Mouse (Mus musculus): ENCODE measurements around the gene Gm5129. TPM values are rescaled to one million over a fixed set of nuclear protein-coding genes. Genes with fewer than 3 reads are reported as not detected.
"Not testable (repeated sequence)": the region's sequence is repeated elsewhere in the genome, so short reads cannot be mapped to it uniquely, and the experiment has no call there.

Gm5129 gene
- polyA plus RNA-seq, 1 experiment from 2014 or later = not detected

- no peak for DNase-seq (ENCODE audit: low spot score)
- no peaks in the 10 kb centered on the region for H3K4me1 ChIP-seq
- H3K27me3 ChIP-seq (replicated peaks; ENCODE audit: low read depth, poor library complexity, severe bottlenecking) = no peaks in the 10 kb centered on the region
- H3K4me3 ChIP-seq = no peak overlapping the region
- H3K27ac ChIP-seq (replicated peaks) = no peak overlapping the region
- H3K9me3 ChIP-seq = no peaks in the 10 kb centered on the region
- peaks cover 58% of the 10 kb centered on the region for H3K36me3 ChIP-seq (replicated peaks)
- WGBS = 87% methylated on average over 2 of the region's 2 CpGs
These were observed 11.9 kb upstream of the Gm5129 start for GRCm38 (mm10) chr5:29747661-29748060.

GRCm38 (mm10) chr5:29741093-29741492, 5.4 kb upstream of the Gm5129 start:
- no peak for DNase-seq (ENCODE audit: low spot score)
- Histone ChIP-seq H3K4me1 (peaks cover 18% of the 10 kb centered on the region), H3K9me3 (no peaks in the 10 kb centered on the region), H3K4me3 (no peak overlapping the region), H3K27ac (replicated peaks) (no peak overlapping the region), H3K27me3 (replicated peaks; ENCODE audit: low read depth, poor library complexity, severe bottlenecking) (no peaks in the 10 kb centered on the region), H3K36me3 (replicated peaks) (peaks cover 29% of the 10 kb centered on the region)
- 65% methylated on average over 4 of the region's 4 CpGs for WGBS

GRCm38 (mm10) chr5:29740651-29741050, 4.9 kb upstream of the Gm5129 start:
- H3K4me3 ChIP-seq = no peak overlapping the region
- no peaks in the 10 kb centered on the region for H3K9me3 ChIP-seq
- DNase-seq (ENCODE audit: low spot score) = no peak
- no peak overlapping the region for H3K27ac ChIP-seq (replicated peaks)
- peaks cover 29% of the 10 kb centered on the region for H3K36me3 ChIP-seq (replicated peaks)
- no peaks in the 10 kb centered on the region for H3K27me3 ChIP-seq (replicated peaks; ENCODE audit: low read depth, poor library complexity, severe bottlenecking)
- peaks cover 18% of the 10 kb centered on the region for H3K4me1 ChIP-seq
- WGBS = 86% methylated on average over 1 of the region's 1 CpGs

GRCm38 (mm10) chr5:29738076-29738475, 2.3 kb upstream of the Gm5129 start:
- Histone ChIP-seq H3K36me3 (replicated peaks) (peaks cover 22% of the 10 kb centered on the region), H3K4me3 (no peak overlapping the region), H3K4me1 (peaks cover 24% of the 10 kb centered on the region), H3K27ac (replicated peaks) (no peak overlapping the region), H3K27me3 (replicated peaks; ENCODE audit: low read depth, poor library complexity, severe bottlenecking) (no peaks in the 10 kb centered on the region), H3K9me3 (no peaks in the 10 kb centered on the region)
- DNase-seq (ENCODE audit: low spot score) = no peak
- WGBS = 91% methylated on average over 4 of the region's 4 CpGs

- DNase-seq (ENCODE audit: low spot score) = no peak
- Histone ChIP-seq H3K4me1 (peaks cover 24% of the 10 kb centered on the region), H3K9me3 (no peaks in the 10 kb centered on the region), H3K27me3 (replicated peaks; ENCODE audit: low read depth, poor library complexity, severe bottlenecking) (no peaks in the 10 kb centered on the region), H3K36me3 (replicated peaks) (peaks cover 16% of the 10 kb centered on the region), H3K27ac (replicated peaks) (no peak overlapping the region), H3K4me3 (peak overlapping the region; percentile 99)
- 90% methylated on average over 5 of the region's 5 CpGs for WGBS
These were observed 1.7 kb upstream of the Gm5129 start for GRCm38 (mm10) chr5:29737471-29737870.

- H3K4me3 ChIP-seq = peak overlapping the region; percentile 99
- no peak for DNase-seq (ENCODE audit: low spot score)
- H3K27me3 ChIP-seq (replicated peaks; ENCODE audit: low read depth, poor library complexity, severe bottlenecking) = no peaks in the 10 kb centered on the region
- H3K36me3 ChIP-seq (replicated peaks) = peaks cover 11% of the 10 kb centered on the region
- no peaks in the 10 kb centered on the region for H3K9me3 ChIP-seq
- peak overlapping the region; percentile 95; the same call in 1 of the 2 replicates for H3K27ac ChIP-seq (replicated peaks)
- H3K4me1 ChIP-seq = peaks cover 24% of the 10 kb centered on the region
- 71% methylated on average over 9 of the region's 9 CpGs for WGBS
These were observed 1.2 kb upstream of the Gm5129 start for GRCm38 (mm10) chr5:29736942-29737341.

GRCm38 (mm10) chr5:29736073-29736900, 551 bp upstream of the Gm5129 start:
- DNase-seq (ENCODE audit: low spot score) = no peak
- Histone ChIP-seq H3K9me3 (no peaks in the 10 kb centered on the region), H3K27me3 (replicated peaks; ENCODE audit: low read depth, poor library complexity, severe bottlenecking) (no peaks in the 10 kb centered on the region), H3K4me1 (peaks cover 24% of the 10 kb centered on the region), H3K36me3 (replicated peaks) (peaks cover 5% of the 10 kb centered on the region; the same call in 1 of the 2 replicates), H3K27ac (replicated peaks) (peak overlapping the region; percentile 95), H3K4me3 (peak overlapping the region; percentile 99)
- 1% methylated on average over 48 of the region's 48 CpGs for WGBS

GRCm38 (mm10) chr5:29734831-29735510, 765 bp downstream of the Gm5129 start:
- H3K4me3 ChIP-seq = peak overlapping the region; percentile 99
- DNase-seq (ENCODE audit: low spot score) = no peak
- H3K9me3 ChIP-seq = no peaks in the 10 kb centered on the region
- 62% methylated on average over 6 of the region's 6 CpGs for WGBS
- peaks cover 5% of the 10 kb centered on the region; the same call in 1 of the 2 replicates for H3K36me3 ChIP-seq (replicated peaks)
- peaks cover 24% of the 10 kb centered on the region for H3K4me1 ChIP-seq
- H3K27me3 ChIP-seq (replicated peaks; ENCODE audit: low read depth, poor library complexity, severe bottlenecking) = no peaks in the 10 kb centered on the region
- peak overlapping the region; percentile 95 for H3K27ac ChIP-seq (replicated peaks)

- H3K4me3 ChIP-seq; H3K4me1 ChIP-seq; H3K9me3 ChIP-seq; H3K36me3 ChIP-seq (replicated peaks); H3K27ac ChIP-seq (replicated peaks); H3K27me3 ChIP-seq (replicated peaks; ENCODE audit: low read depth, poor library complexity, severe bottlenecking); DNase-seq (ENCODE audit: low spot score): not testable (repeated sequence)
- 84% methylated on average over 5 of the region's 5 CpGs for WGBS
These were observed 9.7 kb downstream of the Gm5129 start for GRCm38 (mm10) chr5:29726070-29726469.

GRCm38 (mm10) chr5:29725369-29725768, 10.4 kb downstream of the Gm5129 start:
- Histone ChIP-seq H3K36me3 (replicated peaks) (no peaks in the 10 kb centered on the region), H3K9me3 (no peaks in the 10 kb centered on the region), H3K4me1 (no peaks in the 10 kb centered on the region), H3K27ac (replicated peaks) (no peak overlapping the region), H3K4me3 (no peak overlapping the region), H3K27me3 (replicated peaks; ENCODE audit: low read depth, poor library complexity, severe bottlenecking) (no peaks in the 10 kb centered on the region)
- WGBS = 85% methylated on average over 2 of the region's 2 CpGs
- DNase-seq (ENCODE audit: low spot score) = no peak

- H3K4me3 ChIP-seq = no peak overlapping the region
- no peak for DNase-seq (ENCODE audit: low spot score)
- H3K9me3 ChIP-seq = no peaks in the 10 kb centered on the region
- H3K27me3 ChIP-seq (replicated peaks; ENCODE audit: low read depth, poor library complexity, severe bottlenecking) = no peaks in the 10 kb centered on the region
- H3K27ac ChIP-seq (replicated peaks) = no peak overlapping the region
- no peaks in the 10 kb centered on the region for H3K4me1 ChIP-seq
- WGBS = 14% methylated on average over 1 of the region's 1 CpGs
- H3K36me3 ChIP-seq (replicated peaks) = no peaks in the 10 kb centered on the region
These were observed 14.6 kb downstream of the Gm5129 start for GRCm38 (mm10) chr5:29721159-29721558.

GRCm38 (mm10) chr5:29712906-29713305, 22.8 kb downstream of the Gm5129 start:
- no peaks in the 10 kb centered on the region for H3K27me3 ChIP-seq (replicated peaks; ENCODE audit: low read depth, poor library complexity, severe bottlenecking)
- H3K4me3 ChIP-seq = no peak overlapping the region
- H3K4me1 ChIP-seq = peaks cover 5% of the 10 kb centered on the region; the same call in 1 of the 2 replicates
- no peak overlapping the region for H3K27ac ChIP-seq (replicated peaks)
- DNase-seq (ENCODE audit: low spot score) = no peak
- H3K36me3 ChIP-seq (replicated peaks) = no peaks in the 10 kb centered on the region
- no peaks in the 10 kb centered on the region for H3K9me3 ChIP-seq
- 52% methylated on average over 1 of the region's 1 CpGs for WGBS

GRCm38 (mm10) chr5:29711631-29712030, 24.1 kb downstream of the Gm5129 start:
- no peaks in the 10 kb centered on the region for H3K9me3 ChIP-seq
- H3K4me3 ChIP-seq = no peak overlapping the region
- H3K27me3 ChIP-seq (replicated peaks; ENCODE audit: low read depth, poor library complexity, severe bottlenecking) = no peaks in the 10 kb centered on the region
- DNase-seq (ENCODE audit: low spot score) = no peak
- no peaks in the 10 kb centered on the region for H3K36me3 ChIP-seq (replicated peaks)
- H3K4me1 ChIP-seq = peaks cover 5% of the 10 kb centered on the region; the same call in 1 of the 2 replicates
- no peak overlapping the region for H3K27ac ChIP-seq (replicated peaks)
